ENCODE assay signal across 8 mouse cellular contexts in genomic region chr9:53247516-53247915, GRCm38 (mm10). TPM values are rescaled to one million over a fixed set of nuclear protein-coding genes. Genes with fewer than 3 reads are reported as not detected.
DNase-seq lines count a peak whose midpoint lies in the region; ATAC-seq and TF ChIP-seq lines count a peak whose summit lies in the region.

No protein-coding gene starts in this region.

- DNase-seq in kidney, adult 18-20 months = no peak
- peak in 1 of 3 experiments; percentile 14 for DNase-seq in liver, embryonic 14.5 days (ENCODE audit: low read depth in 3 of 3, low spot score in 3 of 3)
- DNase-seq in gastrocnemius, postnatal 10 days = no peak
- no peak for DNase-seq in yolk sac, embryonic 10.5 days (ENCODE audit: low spot score)

- peak overlapping the region; percentile 85 for H3K9ac ChIP-seq in kidney, embryonic 16.5 days (replicated peaks; ENCODE audit: low read length)
- H3K9ac ChIP-seq in forebrain, embryonic 16.5 days (replicated peaks; ENCODE audit: low read depth, low read length) = peak overlapping the region; percentile 69
- H3K9ac ChIP-seq in liver, embryonic 14.5 days (replicated peaks) = peak overlapping the region; percentile 71
- H3K9ac ChIP-seq in stomach, embryonic 16.5 days (ENCODE audit: low read length) = peak overlapping the region; percentile 83

- no peaks in the 10 kb centered on the region for H3K36me3 ChIP-seq in kidney, embryonic 16.5 days (ENCODE audit: insufficient read depth, low read length)
- H3K36me3 ChIP-seq in forebrain, embryonic 16.5 days (ENCODE audit: control insufficient read depth, insufficient read depth) = no peaks in the 10 kb centered on the region
- H3K36me3 ChIP-seq in liver, embryonic 14.5 days (replicated peaks; ENCODE audit: control insufficient read depth, insufficient read depth, low read depth) = no peaks in the 10 kb centered on the region
- no peaks in the 10 kb centered on the region for H3K36me3 ChIP-seq in stomach, embryonic 16.5 days (ENCODE audit: control insufficient read depth, insufficient read depth, low read length)

- TF ChIP-seq EP300 in liver, embryonic 14.5 days (IDR thresholded peaks at IDR 0.05; ENCODE audit: low read depth) = no peak

- H3K4me3 ChIP-seq in kidney, embryonic 16.5 days (ENCODE audit: low read length) = peak overlapping the region; percentile 97
- H3K4me3 ChIP-seq in forebrain, embryonic 16.5 days (replicated peaks; ENCODE audit: low read length) = peak overlapping the region; percentile 80
- H3K4me3 ChIP-seq in liver, embryonic 14.5 days (ENCODE audit: insufficient read depth in 1 of 2, low read depth in 2 of 2, low read length in 2 of 2) = peak overlapping the region; percentile 64 to 83
- H3K4me3 ChIP-seq in stomach, embryonic 16.5 days (replicated peaks; ENCODE audit: low read length) = peak overlapping the region; percentile 86

- H3K4me2 ChIP-seq in kidney, embryonic 16.5 days (replicated peaks; ENCODE audit: low read depth, low read length) = peak overlapping the region; percentile 91
- peak overlapping the region; percentile 93 for H3K4me2 ChIP-seq in forebrain, embryonic 16.5 days (ENCODE audit: low read length)
- H3K4me2 ChIP-seq in liver, embryonic 14.5 days (ENCODE audit: low read depth) = peak overlapping the region; percentile 93
- H3K4me2 ChIP-seq in stomach, embryonic 16.5 days (ENCODE audit: low read depth, low read length) = peak overlapping the region; percentile 89

- TF ChIP-seq CTCF in liver, embryonic 14.5 days (IDR thresholded peaks at IDR 0.05; ENCODE audit: low read depth) = no peak

- under 1% methylated on average over 23 of the region's 23 CpGs for WGBS in kidney, embryonic 16.5 days
- WGBS in forebrain, embryonic 16.5 days = under 1% methylated on average over 23 of the region's 23 CpGs
- WGBS in liver, embryonic 14.5 days (ENCODE audit: insufficient replicate concordance) = under 1% methylated on average over 22 of the region's 23 CpGs
- 0% methylated on average over 23 of the region's 23 CpGs for WGBS in stomach, embryonic 16.5 days

- H3K9me3 ChIP-seq in kidney, embryonic 16.5 days (ENCODE audit: low read length) = no peaks in the 10 kb centered on the region
- H3K9me3 ChIP-seq in forebrain, embryonic 16.5 days (ENCODE audit: control insufficient read depth, low read length) = no peaks in the 10 kb centered on the region
- no peaks in the 10 kb centered on the region for H3K9me3 ChIP-seq in liver, embryonic 14.5 days (ENCODE audit: control insufficient read depth, low read length)
- no peaks in the 10 kb centered on the region for H3K9me3 ChIP-seq in stomach, embryonic 16.5 days (replicated peaks; ENCODE audit: control insufficient read depth, low read length)

- no peak overlapping the region for H3K27ac ChIP-seq in kidney, embryonic 16.5 days (ENCODE audit: low read length)
- no peak overlapping the region for H3K27ac ChIP-seq in forebrain, embryonic 16.5 days (ENCODE audit: low read length)
- H3K27ac ChIP-seq in liver, embryonic 14.5 days = no peak overlapping the region
- 0 out of 2 replicates have a peak overlapping the region, but pooled peaks have one; percentile 22 for H3K27ac ChIP-seq in stomach, embryonic 16.5 days (ENCODE audit: low read length)

- H3K4me1 ChIP-seq in kidney, embryonic 16.5 days (ENCODE audit: insufficient read depth, low read length) = peaks cover 10% of the 10 kb centered on the region
- H3K4me1 ChIP-seq in forebrain, embryonic 16.5 days (replicated peaks; ENCODE audit: control insufficient read depth, insufficient read depth, low read length) = peaks cover 14% of the 10 kb centered on the region
- peaks cover 5 to 10% of the 10 kb centered on the region in 2 experiments; a peak in 3 of 4 replicates for H3K4me1 ChIP-seq in liver, embryonic 14.5 days (replicated peaks; ENCODE audit: control insufficient read depth in 2 of 2, insufficient read depth in 2 of 2, low read length in 1 of 2)
- peaks cover 5% of the 10 kb centered on the region for H3K4me1 ChIP-seq in stomach, embryonic 16.5 days (ENCODE audit: control insufficient read depth, insufficient read depth, low read length)

- H3K27me3 ChIP-seq in kidney, embryonic 16.5 days (ENCODE audit: insufficient read depth, low read length) = no peaks in the 10 kb centered on the region
- H3K27me3 ChIP-seq in forebrain, embryonic 16.5 days (replicated peaks; ENCODE audit: control insufficient read depth, insufficient read depth, low read length) = no peaks in the 10 kb centered on the region
- H3K27me3 ChIP-seq in liver, embryonic 14.5 days (ENCODE audit: control insufficient read depth, insufficient read depth, low read length) = no peaks in the 10 kb centered on the region
- H3K27me3 ChIP-seq in stomach, embryonic 16.5 days (ENCODE audit: control insufficient read depth, insufficient read depth, low read length) = no peaks in the 10 kb centered on the region

- ATAC-seq in kidney, embryonic 16.5 days (ENCODE audit: low FRiP score, low TSS enrichment) = peak; percentile 69
- peak; percentile 20 for ATAC-seq in activated CD4-positive, CD25-positive, alpha-beta regulatory T cell, adult 4 months
- peak; percentile 36; the same call in 1 of the 2 replicates for ATAC-seq in forebrain, embryonic 16.5 days
- ATAC-seq in liver, embryonic 14.5 days (ENCODE audit: insufficient read depth) = peak; percentile 38
- peak; percentile 48 for ATAC-seq in stomach, embryonic 16.5 days (ENCODE audit: insufficient read depth, low FRiP score)

RNA-seq across cellular contexts. Expression of gene Ddx10, which starts 0.3 kb away (rescaled TPM):
- 30.1 and 31.0 TPM in 2 replicates for polyA plus RNA-seq in kidney, embryonic 16.5 days (2015; fragmentation: Nextera tagmentation; extraction: Ambion mirVana)
- polyA plus RNA-seq in activated CD4-positive, CD25-positive, alpha-beta regulatory T cell, adult 4 months (2017; shearing (Covaris generic)) = 10 to 100 TPM; 48.0 to 52.7 TPM
- 24.4 and 26.3 TPM in 2 replicates for polyA plus RNA-seq in forebrain, embryonic 16.5 days (2015; fragmentation: Nextera tagmentation; extraction: Ambion mirVana)
- polyA plus RNA-seq in liver, embryonic 14.5 days (2012; rRNA removed) = 3.5 and 7.0 TPM in 2 replicates
- polyA plus RNA-seq in liver, embryonic 14.5 days (2014; fragmentation: Nextera tagmentation; extraction: Ambion mirVana) = 14.1 and 14.6 TPM in 2 replicates
- polyA plus RNA-seq in stomach, embryonic 16.5 days (2015; fragmentation: Nextera tagmentation; extraction: Ambion mirVana) = 24.1 and 25.2 TPM in 2 replicates
- total RNA-seq in gastrocnemius, postnatal 10 days (2021) = 10 to 100 TPM; 10.5 to 12.3 TPM

RNA-seq across cellular contexts. Expression of gene Exph5, which starts 54.0 kb away (rescaled TPM):
- polyA plus RNA-seq in kidney, embryonic 16.5 days (2015; fragmentation: Nextera tagmentation; extraction: Ambion mirVana) = 2.2 and 3.3 TPM in 2 replicates
- polyA plus RNA-seq in activated CD4-positive, CD25-positive, alpha-beta regulatory T cell, adult 4 months (2017; shearing (Covaris generic)) = under 1 TPM; 0.17 to 0.37 TPM
- polyA plus RNA-seq in forebrain, embryonic 16.5 days (2015; fragmentation: Nextera tagmentation; extraction: Ambion mirVana) = 0.09 and 0.14 TPM in 2 replicates
- 0.11 and 0.13 TPM in 2 replicates for polyA plus RNA-seq in liver, embryonic 14.5 days (2012; rRNA removed)
- 0.21 and 0.37 TPM in 2 replicates for polyA plus RNA-seq in liver, embryonic 14.5 days (2014; fragmentation: Nextera tagmentation; extraction: Ambion mirVana)
- polyA plus RNA-seq in stomach, embryonic 16.5 days (2015; fragmentation: Nextera tagmentation; extraction: Ambion mirVana) = 9.1 and 9.9 TPM in 2 replicates
- total RNA-seq in gastrocnemius, postnatal 10 days (2021) = under 1 TPM; 0.85 to 0.95 TPM
